Mouse (Mus musculus) NIH3T3 (cell line): ENCODE measurements around the gene Sox2.
A peak's percentile ranks its signal among the peaks of the same experiment; 100 is the strongest.

Experiments
- DNase-seq: peaks from one replicate; pipeline ENCODE4 v3.0.0-alpha.2; 2012; ENCODE audit warnings: low read depth

The Sox2 gene

GRCm38 (mm10) chr3:34643536-34644115 lies 6.6 kb upstream of the Sox2 start:
- no peak for DNase-seq

DNA sequence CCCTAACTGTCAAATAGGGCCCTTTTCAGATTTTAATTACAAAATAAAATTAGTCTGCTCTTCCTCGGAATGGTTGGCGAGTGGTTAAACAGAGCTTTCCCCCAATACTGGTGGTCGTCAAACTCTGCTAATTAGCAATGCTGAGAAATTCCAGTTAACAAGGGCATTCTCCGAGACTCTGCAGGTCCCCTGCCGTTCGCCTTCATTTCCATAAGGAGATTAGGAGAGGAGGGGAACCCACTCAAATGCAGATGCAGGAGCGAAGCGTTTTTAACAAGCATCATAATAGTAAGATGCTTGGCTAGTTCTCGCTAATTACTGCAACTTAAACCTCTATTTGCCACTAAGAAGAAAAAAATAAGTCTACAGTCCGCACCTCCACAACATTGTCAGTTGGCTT lies 4.0 kb upstream of the Sox2 start:
- no peak for DNase-seq

GRCm38 (mm10) chr3:34647688-34648087 lies 2.5 kb upstream of the Sox2 start:
- peak; percentile 43 for DNase-seq

- no peak for DNase-seq
Measured at GRCm38 (mm10) chr3:34648105-34648832, 1.9 kb upstream of the Sox2 start.

DNA sequence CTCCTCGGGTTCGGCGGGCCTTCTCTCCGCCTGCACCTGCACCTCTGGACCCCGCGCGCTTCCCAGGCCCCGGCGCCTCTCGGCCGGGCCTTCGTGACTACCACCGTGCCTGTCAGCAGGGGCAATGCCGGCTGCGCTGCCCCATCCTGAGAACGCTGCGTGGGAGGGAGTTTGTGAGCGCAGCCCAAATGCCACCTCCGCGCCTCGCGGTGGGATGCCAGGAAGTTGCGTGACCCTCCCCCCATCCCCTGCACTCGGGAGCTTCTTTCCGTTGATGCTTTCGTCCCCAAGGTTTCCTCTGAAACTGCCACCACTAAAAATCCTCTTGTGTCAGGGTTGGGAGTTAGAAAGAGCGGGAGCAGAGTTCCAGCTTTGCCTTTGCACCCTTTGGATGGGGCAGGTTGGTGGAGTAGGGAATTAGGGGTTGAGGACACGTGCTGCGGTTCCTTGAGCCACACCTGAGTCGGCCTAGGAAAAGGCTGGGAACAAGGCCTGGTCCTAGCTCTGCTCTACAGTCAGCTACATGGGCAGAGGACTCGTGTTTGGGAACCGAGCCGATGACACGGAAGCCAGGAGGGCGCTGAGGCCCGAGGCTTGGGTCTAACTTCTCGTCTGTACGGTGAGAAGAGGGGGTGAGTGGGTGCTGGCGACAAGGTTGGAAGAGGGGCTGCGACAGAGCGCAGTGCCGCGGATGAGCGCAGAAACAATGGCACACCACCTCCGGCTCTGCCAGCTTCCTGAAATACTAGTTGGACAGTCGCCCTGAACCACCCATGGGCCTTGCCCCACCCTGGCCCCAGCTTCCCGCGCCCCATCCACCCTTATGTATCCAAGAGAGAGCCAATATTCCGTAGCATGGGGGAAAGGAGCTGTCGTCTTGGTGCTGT lies 1.1 kb upstream of the Sox2 start:
- no peak for DNase-seq

DNA sequence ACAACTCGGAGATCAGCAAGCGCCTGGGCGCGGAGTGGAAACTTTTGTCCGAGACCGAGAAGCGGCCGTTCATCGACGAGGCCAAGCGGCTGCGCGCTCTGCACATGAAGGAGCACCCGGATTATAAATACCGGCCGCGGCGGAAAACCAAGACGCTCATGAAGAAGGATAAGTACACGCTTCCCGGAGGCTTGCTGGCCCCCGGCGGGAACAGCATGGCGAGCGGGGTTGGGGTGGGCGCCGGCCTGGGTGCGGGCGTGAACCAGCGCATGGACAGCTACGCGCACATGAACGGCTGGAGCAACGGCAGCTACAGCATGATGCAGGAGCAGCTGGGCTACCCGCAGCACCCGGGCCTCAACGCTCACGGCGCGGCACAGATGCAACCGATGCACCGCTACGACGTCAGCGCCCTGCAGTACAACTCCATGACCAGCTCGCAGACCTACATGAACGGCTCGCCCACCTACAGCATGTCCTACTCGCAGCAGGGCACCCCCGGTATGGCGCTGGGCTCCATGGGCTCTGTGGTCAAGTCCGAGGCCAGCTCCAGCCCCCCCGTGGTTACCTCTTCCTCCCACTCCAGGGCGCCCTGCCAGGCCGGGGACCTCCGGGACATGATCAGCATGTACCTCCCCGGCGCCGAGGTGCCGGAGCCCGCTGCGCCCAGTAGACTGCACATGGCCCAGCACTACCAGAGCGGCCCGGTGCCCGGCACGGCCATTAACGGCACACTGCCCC lies 586 bp downstream of the Sox2 start:
- DNase-seq, result no peak

- DNase-seq, result no peak
Measured at GRCm38 (mm10) chr3:34651486-34652170, 1.4 kb downstream of the Sox2 start.

GRCm38 (mm10) chr3:34652616-34653015 lies 2.4 kb downstream of the Sox2 start:
- no peak for DNase-seq

- DNase-seq, result no peak
Measured at GRCm38 (mm10) chr3:34653235-34653976, 3.2 kb downstream of the Sox2 start.

DNA sequence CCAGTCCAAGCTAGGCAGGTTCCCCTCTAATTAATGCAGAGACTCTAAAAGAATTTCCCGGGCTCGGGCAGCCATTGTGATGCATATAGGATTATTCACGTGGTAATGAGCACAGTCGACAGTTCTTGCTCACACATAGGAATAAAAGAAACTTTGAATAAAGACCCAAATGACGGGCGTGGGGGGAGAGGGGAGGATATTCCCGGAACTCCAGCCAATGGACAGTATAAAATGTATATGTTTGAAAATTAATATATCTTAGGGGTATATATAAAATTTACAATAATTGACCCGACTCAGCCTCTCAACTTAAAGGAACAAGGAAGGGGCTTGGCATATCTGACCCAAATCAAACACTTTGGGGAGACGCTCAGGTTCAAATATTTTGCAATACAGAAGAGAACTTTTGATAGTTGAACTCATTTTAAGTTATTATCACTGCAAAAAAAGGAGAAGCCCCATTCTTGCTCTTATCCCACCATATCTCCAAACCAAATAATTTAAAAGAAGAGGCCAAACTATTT lies 3.8 kb downstream of the Sox2 start:
- no peak for DNase-seq

GRCm38 (mm10) chr3:34654781-34655180 lies 4.6 kb downstream of the Sox2 start:
- DNase-seq, result no peak

- DNase-seq, result no peak
Measured at GRCm38 (mm10) chr3:34655311-34656075, 5.3 kb downstream of the Sox2 start.

DNA sequence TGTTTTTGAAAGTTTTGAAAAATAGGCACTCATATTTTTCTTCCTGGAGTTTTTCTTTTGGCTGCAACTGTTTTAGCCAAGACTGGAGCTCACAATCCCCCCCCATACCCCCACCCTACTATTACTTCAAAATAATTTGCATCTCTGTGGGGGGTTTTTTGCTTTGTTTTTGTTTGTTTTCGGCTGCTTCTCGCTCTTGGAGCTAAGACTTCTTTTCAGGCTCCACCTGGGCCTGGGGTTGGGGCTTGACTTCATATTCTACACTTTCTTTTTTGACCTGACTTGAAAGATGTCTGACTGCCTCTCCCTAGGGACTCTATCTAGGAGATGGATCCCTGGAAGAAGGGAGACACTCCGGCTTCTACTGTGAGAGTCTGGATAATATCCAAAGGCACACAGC lies 5.9 kb downstream of the Sox2 start:
- DNase-seq, result no peak

DNA sequence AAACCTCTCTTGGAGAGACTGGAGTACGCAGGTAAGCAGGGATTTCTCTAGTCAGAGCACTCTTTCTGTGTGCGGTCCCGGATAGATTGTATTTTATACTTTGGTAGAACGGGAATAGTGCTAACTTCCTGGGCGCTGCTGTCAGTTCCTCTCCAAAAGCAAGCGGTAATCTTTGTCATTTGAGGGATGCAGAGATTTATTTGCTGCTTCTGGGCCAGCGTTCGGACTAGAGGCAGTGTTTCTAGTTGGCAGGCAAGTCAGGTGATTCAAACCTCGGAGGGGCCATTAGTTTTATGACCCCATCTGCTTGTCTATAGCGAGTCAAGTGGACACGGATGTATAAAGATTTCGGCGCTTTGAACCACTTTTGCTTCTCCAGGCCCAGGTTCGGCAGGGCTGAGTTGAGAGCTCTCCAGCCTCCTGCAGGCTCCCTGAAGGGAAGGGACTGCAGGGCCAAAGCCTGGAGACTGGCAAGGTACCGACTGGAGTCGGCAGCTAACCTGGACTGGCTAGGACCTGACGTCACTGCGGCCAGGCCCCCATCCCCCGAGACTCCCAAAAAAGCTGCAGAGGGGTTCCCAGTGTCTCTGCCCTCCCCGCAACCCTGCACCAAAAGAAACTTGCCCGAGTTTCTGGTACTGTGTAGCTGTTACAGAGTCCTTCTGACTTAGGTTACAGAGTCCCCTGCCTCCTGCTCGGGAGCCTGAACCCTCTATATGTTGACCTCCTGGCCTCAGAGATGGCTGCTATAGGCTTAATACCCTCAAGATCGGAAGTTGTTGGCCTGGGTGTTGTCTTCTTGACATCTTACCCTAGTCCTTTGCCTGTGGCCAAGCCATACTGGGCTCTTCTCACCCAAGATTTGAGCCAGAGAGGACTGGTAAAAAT lies 6.9 kb downstream of the Sox2 start:
- DNase-seq, result no peak

GRCm38 (mm10) chr3:34657701-34658090 lies 7.5 kb downstream of the Sox2 start:
- no peak for DNase-seq

DNA sequence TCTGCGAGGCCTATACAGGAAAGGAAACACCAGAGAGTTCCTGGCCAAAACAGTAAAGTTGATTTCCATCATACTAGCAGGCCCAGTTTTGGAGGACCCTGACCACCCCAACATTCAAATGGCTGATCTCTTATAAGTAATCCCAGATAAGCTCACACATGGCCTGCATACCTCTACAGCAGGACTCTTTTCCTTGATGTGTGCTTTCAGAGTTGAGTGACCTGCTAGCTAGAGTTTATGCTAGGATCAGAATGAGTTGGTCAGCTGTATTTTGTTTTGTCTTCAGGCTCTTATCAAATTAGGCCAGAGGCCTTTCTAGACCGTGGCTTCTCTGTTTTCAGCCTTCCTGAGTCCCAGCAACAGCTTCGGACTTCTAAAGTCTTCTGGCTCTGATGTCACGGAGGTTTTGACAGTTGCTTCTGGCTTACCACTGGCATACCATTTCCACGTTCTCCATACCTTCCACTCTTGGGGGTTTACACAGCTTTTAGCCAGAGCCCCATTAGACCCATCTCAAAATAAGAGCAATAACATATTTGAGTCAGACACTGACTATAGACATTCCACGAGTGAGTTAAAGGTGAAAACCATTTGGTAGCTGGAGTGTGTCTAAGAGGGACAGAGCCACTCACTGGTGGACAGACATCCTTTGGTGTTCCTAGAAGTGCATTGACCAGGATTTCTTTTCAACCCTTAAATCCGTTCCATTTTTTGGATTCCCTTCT lies 8.2 kb downstream of the Sox2 start:
- no peak for DNase-seq

GRCm38 (mm10) chr3:34658966-34659535 lies 8.8 kb downstream of the Sox2 start:
- no peak for DNase-seq

DNA sequence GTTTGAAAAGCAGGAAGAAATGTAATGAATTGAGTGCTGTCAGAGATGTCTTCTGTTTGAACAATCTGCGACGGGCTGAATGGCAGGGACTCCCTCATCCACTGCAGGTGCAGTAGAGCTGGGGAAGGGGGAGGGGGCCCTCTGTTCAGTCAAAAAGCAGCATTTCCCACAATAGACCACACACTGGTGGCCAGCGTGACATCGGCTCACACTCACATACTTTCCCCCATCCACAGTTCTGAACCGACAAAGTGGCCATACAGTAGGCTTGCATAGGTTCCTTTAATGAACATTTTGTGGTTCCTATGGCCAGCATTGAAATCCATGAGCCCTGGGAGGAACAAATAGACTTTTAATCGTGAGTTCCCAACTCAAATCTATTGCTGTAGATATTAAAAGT lies 9.7 kb downstream of the Sox2 start:
- no peak for DNase-seq
